Mouse (Mus musculus) heart, adult 9 months (tissue): ENCODE measurements around the gene Sema3b.
"Not testable (repeated sequence)": the region's sequence is repeated elsewhere in the genome, so short reads cannot be mapped to it uniquely, and the experiment has no call there.

Source experiments
- DNase-seq, 2 experiments: peaks; one replicate each; pipeline ENCODE4 v3.0.0; 2022; ENCODE audit warnings: low spot score in 2 of 2

Sema3b gene

GRCm38 (mm10) chr9:107570016-107570415 is 39.0 kb downstream of the Sema3b start:
- no peak for DNase-seq

- DNase-seq = no peak
Measured at GRCm38 (mm10) chr9:107569270-107569669, 39.8 kb downstream of the Sema3b start.

GRCm38 (mm10) chr9:107568331-107569261 is 40.4 kb downstream of the Sema3b start:
- peak; percentile 85 to 90 for DNase-seq

GRCm38 (mm10) chr9:107567702-107568319 is 41.2 kb downstream of the Sema3b start, which contains the start of gene Hyal2:
Gene Hyal2 (plus strand): TSS chr9:107567945.
- DNase-seq = peak in 1 of 2 experiments; percentile 64

- DNase-seq = peak; percentile 81 to 92
Measured at GRCm38 (mm10) chr9:107566855-107567254, 42.2 kb downstream of the Sema3b start.

- peak; percentile 77 to 81 for DNase-seq
Measured at GRCm38 (mm10) chr9:107566041-107566709, 42.9 kb downstream of the Sema3b start.

GRCm38 (mm10) chr9:107565556-107565955 is 43.5 kb downstream of the Sema3b start:
- DNase-seq = not testable (repeated sequence)

- peak; percentile 96 to 98 for DNase-seq
Measured at GRCm38 (mm10) chr9:107563029-107563581, 45.9 kb downstream of the Sema3b start, which contains the start of gene Tusc2. Gene Tusc2 (plus strand): TSS chr9:107563255.

GRCm38 (mm10) chr9:107556346-107556745 is 52.7 kb downstream of the Sema3b start:
- DNase-seq = no peak

GRCm38 (mm10) chr9:107555701-107556100 is 53.3 kb downstream of the Sema3b start:
- no peak for DNase-seq

- peak; percentile 89 to 90 for DNase-seq
Measured at GRCm38 (mm10) chr9:107555031-107555457, 54.0 kb downstream of the Sema3b start.

- peak; percentile 94 to 96 for DNase-seq
Measured at GRCm38 (mm10) chr9:107554319-107554825, 54.7 kb downstream of the Sema3b start.

GRCm38 (mm10) chr9:107553541-107554318 is 55.3 kb downstream of the Sema3b start:
- no peak for DNase-seq

- DNase-seq = no peak
Measured at GRCm38 (mm10) chr9:107552690-107553393, 56.2 kb downstream of the Sema3b start.

GRCm38 (mm10) chr9:107551890-107552355 is 57.1 kb downstream of the Sema3b start:
- no peak for DNase-seq

- peak; percentile 79 to 80 for DNase-seq
Measured at GRCm38 (mm10) chr9:107551117-107551889, 57.7 kb downstream of the Sema3b start, which contains the start of gene Rassf1. Gene Rassf1 (plus strand): TSS chr9:107551555.

GRCm38 (mm10) chr9:107550491-107551116 is 58.4 kb downstream of the Sema3b start:
- no peak for DNase-seq

- no peak for DNase-seq
Measured at GRCm38 (mm10) chr9:107549297-107550074, 59.5 kb downstream of the Sema3b start.
